Mouse (Mus musculus) lung, postnatal 4 days (tissue): Measurements from ENCODE around the gene Notch4.

Experiments
- DNase-seq, 2 experiments: peaks; one replicate each; pipeline ENCODE4 v3.0.0; 2021

The Notch4 gene

DNA sequence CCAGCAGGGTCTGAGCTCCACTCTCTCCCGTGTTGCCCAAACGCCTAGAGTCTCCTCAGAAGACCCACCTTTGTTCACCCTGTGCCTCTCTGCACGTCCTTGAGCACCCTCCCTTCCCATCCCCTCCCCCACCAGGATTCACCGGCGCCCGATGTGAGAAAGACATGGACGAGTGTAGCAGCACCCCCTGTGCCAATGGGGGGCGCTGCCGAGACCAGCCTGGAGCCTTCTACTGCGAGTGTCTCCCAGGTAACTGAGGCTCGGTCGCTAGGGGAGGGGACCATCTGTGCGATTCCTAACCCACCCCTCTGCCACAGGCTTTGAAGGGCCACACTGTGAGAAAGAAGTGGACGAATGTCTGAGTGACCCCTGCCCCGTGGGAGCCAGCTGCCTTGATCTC is 8.3 kb downstream of the Notch4 start:
- DNase-seq = no peak

DNA sequence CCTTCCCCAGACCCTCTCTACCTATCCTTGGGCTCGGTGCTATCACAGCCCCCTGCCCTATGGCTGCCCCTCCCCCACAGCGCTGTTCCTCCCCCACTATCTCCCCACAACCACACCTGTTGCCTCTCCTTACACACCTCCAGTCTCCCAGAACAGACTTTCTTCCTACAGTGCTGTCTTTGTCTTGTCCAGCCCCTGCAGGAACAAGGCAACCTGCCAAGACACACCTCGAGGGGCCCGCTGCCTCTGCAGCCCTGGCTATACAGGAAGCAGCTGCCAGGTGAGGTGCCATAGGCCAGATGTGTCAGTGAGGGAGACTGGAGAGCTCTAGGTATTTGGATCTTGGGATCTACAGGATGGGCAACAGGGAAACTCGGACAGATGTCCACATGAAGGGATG is 12.5 kb downstream of the Notch4 start:
- no peak for DNase-seq

DNA sequence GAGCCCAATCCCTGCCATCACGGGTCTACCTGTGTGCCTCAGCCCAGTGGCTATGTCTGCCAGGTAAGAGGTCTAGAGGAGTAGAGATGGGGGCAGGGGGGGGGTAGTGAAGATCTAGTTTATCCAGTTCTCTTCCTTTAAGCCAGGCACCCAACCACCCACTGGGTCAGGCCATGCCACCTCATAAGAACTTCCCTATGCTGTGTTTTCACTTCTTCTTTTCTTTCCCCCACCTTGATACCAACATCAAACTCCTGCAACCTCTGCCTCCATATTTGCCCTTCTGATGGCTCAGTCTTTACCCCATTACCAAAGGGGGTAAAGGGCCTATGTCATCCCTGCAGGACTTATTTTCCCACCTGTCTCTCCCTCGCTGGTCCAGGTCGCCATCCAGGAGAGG is 14.0 kb downstream of the Notch4 start:
- no peak for DNase-seq

DNA sequence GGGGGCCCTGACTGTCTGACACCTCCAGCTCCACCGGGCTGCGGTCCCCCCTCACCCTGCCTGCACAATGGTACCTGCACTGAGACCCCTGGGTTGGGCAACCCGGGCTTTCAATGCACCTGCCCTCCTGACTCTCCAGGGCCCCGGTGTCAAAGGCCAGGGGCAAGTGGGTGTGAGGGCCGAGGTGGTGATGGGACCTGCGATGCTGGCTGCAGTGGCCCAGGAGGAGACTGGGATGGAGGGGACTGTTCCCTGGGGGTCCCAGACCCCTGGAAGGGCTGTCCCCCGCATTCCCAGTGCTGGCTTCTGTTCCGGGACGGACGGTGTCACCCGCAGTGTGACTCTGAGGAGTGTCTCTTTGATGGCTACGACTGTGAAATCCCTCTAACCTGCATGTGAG is 18.5 kb downstream of the Notch4 start:
- no peak for DNase-seq

- DNase-seq = peak in 1 of 2 experiments; percentile 57
These were observed 19.3 kb downstream of the Notch4 start for GRCm38 (mm10) chr17:34583397-34583796.

DNA sequence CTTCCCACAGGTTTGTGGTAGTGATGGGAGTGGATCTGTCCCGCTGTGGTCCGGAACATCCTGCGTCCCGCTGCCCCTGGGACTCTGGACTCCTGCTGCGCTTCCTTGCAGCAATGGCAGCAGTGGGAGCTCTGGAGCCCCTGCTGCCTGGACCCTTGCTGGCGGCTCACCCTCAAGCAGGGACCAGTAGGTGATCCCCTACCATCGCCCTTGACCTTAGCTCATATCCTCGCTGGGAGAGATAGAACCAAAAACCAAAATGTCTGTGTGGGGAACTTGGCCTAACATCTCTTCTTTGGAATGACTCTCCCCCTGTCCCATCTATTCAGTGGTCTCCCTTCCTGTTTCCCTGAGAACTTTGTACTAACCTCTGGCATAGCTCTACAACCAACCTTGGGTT is 19.8 kb downstream of the Notch4 start:
- DNase-seq = no peak

- no peak for DNase-seq
These were observed 21.1 kb downstream of the Notch4 start for GRCm38 (mm10) chr17:34585121-34585520.

GRCm38 (mm10) chr17:34585877-34586771 is 22.1 kb downstream of the Notch4 start:
- no peak for DNase-seq

DNA sequence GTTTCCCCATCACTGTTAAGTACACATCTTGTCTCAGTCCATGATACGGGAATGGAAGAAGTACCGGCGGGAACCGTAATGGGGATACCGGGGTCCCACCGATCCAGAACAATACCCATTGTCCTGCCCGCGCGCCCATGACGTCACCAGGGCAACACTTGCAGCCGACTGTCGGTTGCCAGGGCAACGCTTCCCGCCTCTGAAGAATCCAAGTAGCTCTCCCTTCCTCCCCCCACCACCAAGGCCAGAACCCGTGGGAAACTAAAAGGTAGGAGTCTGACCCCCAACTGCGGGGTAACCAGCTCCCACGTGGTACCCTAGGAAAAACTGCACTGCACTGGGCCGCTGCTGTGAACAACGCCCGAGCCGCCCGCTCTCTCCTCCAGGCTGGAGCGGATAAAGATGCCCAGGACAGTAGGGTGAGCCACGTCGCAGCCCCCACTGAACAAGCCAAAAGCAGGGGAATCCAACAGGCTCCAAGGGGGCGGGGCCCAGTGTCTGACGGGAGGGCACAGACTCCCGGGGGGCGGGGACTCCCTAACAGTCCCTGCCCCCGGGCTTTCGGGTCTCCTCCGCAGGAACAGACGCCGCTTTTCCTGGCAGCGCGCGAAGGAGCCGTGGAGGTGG is 22.8 kb downstream of the Notch4 start:
- peak; percentile 90 to 92 for DNase-seq

DNA sequence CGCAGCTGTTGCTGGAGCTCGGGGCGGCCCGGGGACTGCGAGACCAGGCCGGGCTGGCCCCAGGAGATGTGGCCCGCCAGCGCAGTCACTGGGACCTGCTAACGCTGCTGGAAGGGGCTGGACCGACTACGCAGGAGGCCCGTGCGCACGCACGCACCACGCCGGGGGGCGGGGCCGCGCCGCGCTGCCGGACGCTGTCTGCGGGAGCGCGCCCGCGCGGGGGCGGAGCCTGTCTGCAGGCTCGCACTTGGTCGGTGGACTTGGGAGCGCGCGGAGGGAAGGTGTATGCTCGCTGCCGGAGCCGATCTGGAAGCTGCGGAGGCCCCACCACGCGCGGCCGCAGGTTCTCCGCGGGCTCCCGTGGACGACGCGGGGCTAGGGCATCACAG is 23.3 kb downstream of the Notch4 start:
- peak; percentile 98 to 99 for DNase-seq

- DNase-seq = no peak
These were observed 23.7 kb downstream of the Notch4 start for GRCm38 (mm10) chr17:34587814-34588213.

GRCm38 (mm10) chr17:34588767-34589166 is 24.7 kb downstream of the Notch4 start:
- no peak for DNase-seq

DNA sequence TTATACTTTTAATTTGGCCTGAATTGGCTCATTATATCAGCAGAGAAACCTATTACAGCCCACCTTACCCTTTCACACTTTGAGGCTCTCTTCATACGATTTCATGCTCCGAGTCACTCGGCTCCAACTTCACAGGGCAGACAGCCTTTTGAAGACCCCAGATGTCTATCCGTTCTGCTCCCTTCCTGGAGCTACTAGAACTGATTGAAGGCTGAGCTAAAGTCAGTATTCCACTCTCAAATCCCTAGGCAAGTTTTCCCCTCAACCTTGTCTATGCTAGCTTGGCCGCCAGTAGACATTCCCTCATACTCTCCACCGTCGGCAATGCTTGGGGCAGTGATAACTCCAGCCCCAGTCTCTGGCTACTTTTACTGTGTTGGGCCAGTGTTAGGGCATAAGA is 25.1 kb downstream of the Notch4 start:
- DNase-seq = no peak

GRCm38 (mm10) chr17:34589681-34590101 is 25.6 kb downstream of the Notch4 start, which contains the start of gene Gpsm3:
Gene Gpsm3, plus strand, starts transcription at chr17:34589806.
- peak; percentile 80 to 85 for DNase-seq

DNA sequence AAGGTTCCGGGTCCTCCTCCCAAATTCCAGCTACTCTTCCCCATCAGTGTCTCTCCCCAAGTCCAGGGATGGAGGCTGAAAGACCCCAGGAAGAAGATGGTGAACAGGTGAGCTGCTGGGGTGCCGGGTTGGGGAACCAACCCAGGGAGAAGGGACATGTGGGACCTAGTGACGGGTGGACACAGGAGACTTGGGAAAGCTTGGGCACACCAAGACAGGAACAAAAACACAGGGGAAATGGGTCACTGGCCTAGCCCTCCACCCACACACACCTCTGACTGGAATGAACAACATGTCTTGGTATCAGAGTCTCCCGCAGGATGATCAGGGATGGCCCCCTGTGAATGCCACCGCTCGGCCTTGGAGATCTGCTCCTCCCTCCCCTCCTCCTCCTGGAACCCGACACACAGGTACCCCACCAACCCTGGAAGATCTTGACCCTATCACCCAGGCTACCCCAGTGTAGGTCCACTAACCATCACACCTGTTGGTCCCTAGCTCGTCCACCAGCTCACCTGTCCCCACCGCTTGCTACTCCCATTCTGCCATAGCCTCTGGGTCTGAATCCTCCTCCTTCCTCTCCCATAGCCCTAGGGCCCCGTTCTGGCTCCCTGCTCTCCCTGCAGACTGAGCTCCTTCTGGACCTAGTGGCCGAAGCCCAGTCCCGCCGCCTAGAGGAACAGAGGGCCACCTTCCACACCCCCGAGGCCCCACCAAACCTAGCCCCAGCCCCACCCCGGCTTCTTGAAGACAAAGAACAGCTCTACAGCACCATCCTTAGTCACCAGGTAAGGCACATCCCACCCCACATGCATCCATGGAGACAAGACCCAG is 26.3 kb downstream of the Notch4 start:
- DNase-seq = peak in 1 of 2 experiments; percentile 40

GRCm38 (mm10) chr17:34591029-34591993 is 27.2 kb downstream of the Notch4 start, which contains the start of gene Pbx2:
Gene Pbx2, plus strand, starts transcription at chr17:34591266.
- DNase-seq = peak; percentile 52 to 59

DNA sequence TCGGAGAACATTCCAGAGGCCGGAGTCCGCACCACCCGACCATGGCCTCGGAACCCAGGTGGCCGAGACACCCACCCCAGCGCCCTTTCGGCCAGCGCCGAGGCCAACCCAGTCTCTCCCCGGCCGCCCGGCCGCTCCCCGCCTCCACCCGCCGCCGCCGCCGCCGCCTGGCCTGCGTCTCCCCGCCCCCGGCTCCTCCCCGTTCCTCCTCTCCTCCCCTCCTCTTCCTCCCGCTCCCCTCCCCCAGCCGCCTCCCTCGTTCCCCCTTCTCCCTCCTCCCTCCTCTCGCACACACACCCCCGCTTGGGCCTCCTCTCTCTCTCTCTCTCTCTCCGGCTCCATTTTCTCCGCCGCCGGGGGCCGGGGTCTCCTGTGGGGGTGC is 27.9 kb downstream of the Notch4 start:
- peak; percentile 93 to 94 for DNase-seq

- DNase-seq = peak; percentile 55 to 57
These were observed 28.8 kb downstream of the Notch4 start for GRCm38 (mm10) chr17:34592581-34593549.

DNA sequence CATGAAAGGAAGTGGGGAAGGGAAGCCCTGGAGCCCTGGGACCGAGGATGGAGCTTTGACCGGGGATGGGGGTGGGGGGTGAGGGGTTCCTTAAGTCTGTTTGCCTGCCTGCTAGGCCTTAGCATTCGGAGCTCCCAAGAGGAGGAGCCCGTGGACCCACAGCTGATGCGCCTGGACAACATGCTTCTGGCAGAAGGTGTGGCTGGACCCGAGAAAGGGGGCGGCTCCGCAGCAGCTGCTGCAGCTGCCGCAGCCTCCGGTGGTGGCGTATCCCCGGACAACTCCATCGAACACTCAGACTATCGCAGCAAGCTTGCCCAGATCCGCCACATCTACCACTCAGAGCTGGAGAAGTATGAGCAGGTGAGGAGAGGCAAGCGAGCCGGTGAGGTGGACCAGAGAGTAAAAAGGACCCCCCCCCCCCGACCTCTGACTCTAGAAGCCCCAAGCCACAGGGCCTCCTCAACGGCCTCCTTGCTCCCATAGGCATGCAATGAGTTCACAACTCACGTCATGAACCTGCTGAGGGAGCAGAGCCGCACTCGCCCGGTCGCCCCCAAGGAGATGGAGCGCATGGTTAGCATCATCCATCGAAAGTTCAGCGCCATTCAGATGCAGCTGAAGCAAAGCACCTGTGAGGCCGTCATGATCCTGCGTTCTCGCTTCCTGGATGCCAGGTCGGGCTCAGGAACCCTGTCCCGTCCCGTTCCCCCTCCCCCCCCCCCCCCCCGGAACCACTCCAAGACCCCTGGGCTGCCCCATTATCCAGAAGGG is 29.9 kb downstream of the Notch4 start:
- peak; percentile 56 to 75 for DNase-seq

DNA sequence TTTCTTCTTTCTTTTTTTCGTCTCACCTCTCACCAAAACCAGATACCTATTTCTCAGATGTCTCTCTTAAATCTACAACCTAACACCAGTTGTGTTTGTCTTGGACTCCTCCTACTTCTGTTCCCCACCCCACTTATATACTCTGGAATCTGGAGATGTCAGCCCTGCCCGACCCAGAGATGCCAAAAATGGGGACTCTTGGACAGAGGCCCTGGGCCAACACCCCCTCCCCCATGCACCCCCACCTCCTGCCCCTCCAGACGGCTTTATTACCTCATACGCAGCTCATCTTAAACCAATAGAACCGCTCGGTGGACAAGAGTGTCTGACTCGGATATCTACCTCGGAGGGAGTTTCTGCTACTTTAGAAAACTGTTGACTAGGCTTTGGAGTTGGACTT is 32.0 kb downstream of the Notch4 start:
- DNase-seq = peak; percentile 46 to 68
